Mouse (Mus musculus) embryonic facial prominence, embryonic 13.5 days (tissue): ENCODE data around the gene AC161166.1. TPM values are rescaled to one million over a fixed set of nuclear protein-coding genes. Genes with fewer than 3 reads are reported as not detected.
A peak's percentile ranks its signal among the peaks of the same experiment; 100 is the strongest.

Experiments used
- ATAC-seq: fragments of 200-750 bp; cut with Nextera tagmentation; 2 replicates; pipeline ENCODE4 v1.8.0; 2017; ENCODE audit warnings: low read depth; ENCODE audit not compliant: insufficient number of reproducible peaks, insufficient read depth, low FRiP score, low TSS enrichment
- H3K27ac ChIP-seq: fragments of 300-500 bp; sonication (generic); 2 replicates; pipeline ENCODE4 v1.5.1; 2015; ENCODE audit warnings: moderate library complexity, mild to moderate bottlenecking, inconsistent platforms
- H3K27me3 ChIP-seq: fragments of 300-500 bp; sonication (generic); 2 replicates; pipeline ENCODE4 v1.6.1; 2015; ENCODE audit warnings: mild to moderate bottlenecking, inconsistent platforms
- H3K36me3 ChIP-seq: fragments of 300-500 bp; sonication (generic); 2 replicates; pipeline ENCODE4 v1.6.1; 2015; ENCODE audit warnings: mild to moderate bottlenecking, inconsistent platforms
- H3K4me1 ChIP-seq: fragments of 300-500 bp; sonication (generic); 2 replicates; pipeline ENCODE4 v1.6.1; 2015; ENCODE audit warnings: inconsistent platforms
- H3K4me2 ChIP-seq: fragments of 300-500 bp; sonication (generic); 2 replicates; pipeline ENCODE4 v1.6.1; 2015; ENCODE audit warnings: moderate library complexity, mild to moderate bottlenecking, inconsistent platforms
- H3K4me3 ChIP-seq: fragments of 300-500 bp; sonication (generic); 2 replicates; pipeline ENCODE4 v1.5.1; 2015; ENCODE audit warnings: mild to moderate bottlenecking, inconsistent platforms
- H3K9ac ChIP-seq: fragments of 300-500 bp; sonication (generic); 2 replicates; pipeline ENCODE4 v1.6.1; 2015; ENCODE audit warnings: mild to moderate bottlenecking, inconsistent platforms
- H3K9me3 ChIP-seq: fragments of 300-500 bp; sonication (generic); 2 replicates; pipeline ENCODE4 v1.6.1; 2016; ENCODE audit warnings: inconsistent platforms
- WGBS: fragments of 180-500 bp; shearing (Covaris S2); methylation state at CpG from one replicate; pipeline ENCODE4 v1.1.7; 2015; ENCODE audit warnings: mixed read lengths; 5-methylcytosine and 5-hydroxymethylcytosine counted together
- polyA plus RNA-seq: library from polyadenylated mRNA; unstranded; fragments of >200 nt; fragmentation: Nextera tagmentation; extraction: Ambion mirVana; gene quantifications from 2 replicates; pipeline ENCODE4 v1.2.1, GENCODE M21; 2015

The AC161166.1 gene
- polyA plus RNA-seq, 1 experiment from 2014 or later, result 0.53 TPM

GRCm38 (mm10) chr7:24482208-24483020 is 29.8 kb downstream of the AC161166.1 start:
- Histone ChIP-seq H3K4me3 (peak overlapping the region; percentile 68), H3K27me3 (peaks cover 43% of the 10 kb centered on the region), H3K36me3 (no peaks in the 10 kb centered on the region), H3K4me2 (peak overlapping the region; percentile 95), H3K27ac (no peak overlapping the region), H3K4me1 (peaks cover 19% of the 10 kb centered on the region), H3K9ac (peak overlapping the region; percentile 75), H3K9me3 (0 out of 2 replicates have a peak, but pooled peaks cover 2% of the 10 kb centered on the region)
- peak; percentile 11; the same call in 1 of the 2 replicates for ATAC-seq
- WGBS, result 2% methylated on average over 16 of the region's 38 CpGs

- peak within 1 kb of the TSS; percentile 95 for H3K4me2 ChIP-seq
- H3K4me1 ChIP-seq, result peaks cover 14% of the 10 kb centered on the region
- no peak within 1 kb of the TSS for H3K27ac ChIP-seq
- no peaks in the 10 kb centered on the region for H3K36me3 ChIP-seq
- H3K9ac ChIP-seq, result peak within 1 kb of the TSS; percentile 75
- H3K4me3 ChIP-seq, result peak within 1 kb of the TSS; percentile 68
- peaks cover 43% of the 10 kb centered on the region for H3K27me3 ChIP-seq
- ATAC-seq, result peak; percentile 69
- under 1% methylated on average over 67 of the region's 83 CpGs for WGBS
- 0 out of 2 replicates have a peak, but pooled peaks cover 2% of the 10 kb centered on the region for H3K9me3 ChIP-seq
Observed at GRCm38 (mm10) chr7:24481474-24482207, 30.6 kb downstream of the AC161166.1 start, which contains the start of gene Cadm4. Gene Cadm4 (plus strand): TSS chr7:24482023.

GRCm38 (mm10) chr7:24480986-24481473 is 31.2 kb downstream of the AC161166.1 start:
- peaks cover 43% of the 10 kb centered on the region for H3K27me3 ChIP-seq
- H3K4me1 ChIP-seq, result peaks cover 12% of the 10 kb centered on the region
- H3K4me3 ChIP-seq, result peak overlapping the region; percentile 68
- no peak overlapping the region for H3K27ac ChIP-seq
- H3K4me2 ChIP-seq, result peak overlapping the region; percentile 95
- peak; percentile 33; the same call in 1 of the 2 replicates for ATAC-seq
- H3K36me3 ChIP-seq, result no peaks in the 10 kb centered on the region
- 0 out of 2 replicates have a peak, but pooled peaks cover 2% of the 10 kb centered on the region for H3K9me3 ChIP-seq
- WGBS, result 8% methylated on average over 14 of the region's 14 CpGs
- peak overlapping the region; percentile 75 for H3K9ac ChIP-seq

- no peak for ATAC-seq
- Histone ChIP-seq H3K9me3 (0 out of 2 replicates have a peak, but pooled peaks cover 2% of the 10 kb centered on the region), H3K27me3 (peaks cover 41% of the 10 kb centered on the region), H3K4me1 (peaks cover 12% of the 10 kb centered on the region), H3K4me2 (peak overlapping the region; percentile 95; the same call in 1 of the 2 replicates), H3K9ac (no peak overlapping the region), H3K4me3 (0 out of 2 replicates have a peak overlapping the region, but pooled peaks have one; percentile 68), H3K27ac (no peak overlapping the region), H3K36me3 (no peaks in the 10 kb centered on the region)
- WGBS, result 59% methylated on average over 18 of the region's 18 CpGs
Observed at GRCm38 (mm10) chr7:24480121-24480941, 31.9 kb downstream of the AC161166.1 start.

GRCm38 (mm10) chr7:24479685-24480084 is 32.6 kb downstream of the AC161166.1 start:
- 87% methylated on average over 2 of the region's 2 CpGs for WGBS
- Histone ChIP-seq H3K4me1 (peaks cover 19% of the 10 kb centered on the region), H3K9me3 (0 out of 2 replicates have a peak, but pooled peaks cover 2% of the 10 kb centered on the region), H3K9ac (no peak overlapping the region), H3K27ac (no peak overlapping the region), H3K27me3 (peaks cover 37% of the 10 kb centered on the region), H3K4me2 (no peak overlapping the region), H3K36me3 (no peaks in the 10 kb centered on the region), H3K4me3 (no peak overlapping the region)
- ATAC-seq, result no peak

- no peak for ATAC-seq
- peaks cover 30% of the 10 kb centered on the region for H3K27me3 ChIP-seq
- H3K4me2 ChIP-seq, result no peak overlapping the region
- H3K9ac ChIP-seq, result no peak overlapping the region
- H3K4me1 ChIP-seq, result peaks cover 22% of the 10 kb centered on the region
- H3K27ac ChIP-seq, result no peak overlapping the region
- H3K4me3 ChIP-seq, result no peak overlapping the region
- no peaks in the 10 kb centered on the region for H3K36me3 ChIP-seq
- H3K9me3 ChIP-seq, result 0 out of 2 replicates have a peak, but pooled peaks cover 2% of the 10 kb centered on the region
- 82% methylated on average over 5 of the region's 5 CpGs for WGBS
Observed at GRCm38 (mm10) chr7:24478911-24479310, 33.3 kb downstream of the AC161166.1 start.

GRCm38 (mm10) chr7:24476856-24477255 is 35.4 kb downstream of the AC161166.1 start:
- H3K36me3 ChIP-seq, result no peaks in the 10 kb centered on the region
- H3K9ac ChIP-seq, result no peak overlapping the region
- H3K9me3 ChIP-seq, result 0 out of 2 replicates have a peak, but pooled peaks cover 2% of the 10 kb centered on the region
- no peak overlapping the region for H3K4me2 ChIP-seq
- H3K27ac ChIP-seq, result no peak overlapping the region
- no peak for ATAC-seq
- no peak overlapping the region for H3K4me3 ChIP-seq
- peaks cover 20% of the 10 kb centered on the region for H3K27me3 ChIP-seq
- H3K4me1 ChIP-seq, result peaks cover 17% of the 10 kb centered on the region
- WGBS, result 84% methylated on average over 7 of the region's 7 CpGs

- ATAC-seq, result no peak
Observed at GRCm38 (mm10) chr7:24476338-24476737, 35.9 kb downstream of the AC161166.1 start.

GRCm38 (mm10) chr7:24474811-24475506 is 37.3 kb downstream of the AC161166.1 start:
- no peak for ATAC-seq
- Histone ChIP-seq H3K4me1 (peaks cover 10% of the 10 kb centered on the region), H3K27me3 (peaks cover 4% of the 10 kb centered on the region; the same call in 1 of the 2 replicates), H3K9ac (peak overlapping the region; percentile 32; the same call in 1 of the 2 replicates), H3K4me3 (peak overlapping the region; percentile 13; the same call in 1 of the 2 replicates), H3K36me3 (no peaks in the 10 kb centered on the region), H3K9me3 (0 out of 2 replicates have a peak, but pooled peaks cover 2% of the 10 kb centered on the region), H3K27ac (peak overlapping the region; percentile 28; the same call in 1 of the 2 replicates), H3K4me2 (peak overlapping the region; percentile 50)
- WGBS, result 26% methylated on average over 21 of the region's 21 CpGs

More at GRCm38 (mm10) chr7:24476338-24476737, 35.9 kb downstream of the AC161166.1 start:
- no peaks in the 10 kb centered on the region for H3K36me3 ChIP-seq
- 81% methylated on average over 8 of the region's 8 CpGs for WGBS
- H3K4me3 ChIP-seq, result no peak overlapping the region
- no peak overlapping the region for H3K27ac ChIP-seq
- 0 out of 2 replicates have a peak, but pooled peaks cover 2% of the 10 kb centered on the region for H3K9me3 ChIP-seq
- no peak overlapping the region for H3K9ac ChIP-seq
- H3K4me2 ChIP-seq, result no peak overlapping the region
- peaks cover 15% of the 10 kb centered on the region for H3K4me1 ChIP-seq
- H3K27me3 ChIP-seq, result peaks cover 17% of the 10 kb centered on the region

GRCm38 (mm10) chr7:24473913-24474529 is 38.2 kb downstream of the AC161166.1 start:
- no peak overlapping the region for H3K4me2 ChIP-seq
- no peaks in the 10 kb centered on the region; the same call in 1 of the 2 replicates for H3K27me3 ChIP-seq
- no peak overlapping the region for H3K4me3 ChIP-seq
- H3K4me1 ChIP-seq, result peaks cover 10% of the 10 kb centered on the region
- H3K9me3 ChIP-seq, result peaks cover 10% of the 10 kb centered on the region; the same call in 1 of the 2 replicates
- ATAC-seq, result no peak
- WGBS, result 52% methylated on average over 10 of the region's 10 CpGs
- H3K36me3 ChIP-seq, result no peaks in the 10 kb centered on the region
- H3K27ac ChIP-seq, result no peak overlapping the region
- H3K9ac ChIP-seq, result no peak overlapping the region
